Mouse (Mus musculus) midbrain, embryonic 16.5 days (tissue): Measurements from ENCODE around the gene Ccdc97. TPM values are rescaled to one million over a fixed set of nuclear protein-coding genes. Genes with fewer than 3 reads are reported as not detected.

ENCODE experiments used
- ATAC-seq: fragments of 200-750 bp; cut with Nextera tagmentation; 2 replicates; pipeline ENCODE4 v1.8.0; 2017; ENCODE audit warnings: moderate TSS enrichment
- H3K27ac ChIP-seq: fragments of 300-500 bp; sonication (generic); 2 replicates; pipeline ENCODE4 v1.5.1; 2014; ENCODE audit warnings: mild to moderate bottlenecking, low read length, mixed read lengths
- H3K27me3 ChIP-seq: fragments of 300-500 bp; sonication (generic); 2 replicates; pipeline ENCODE4 v1.6.1; 2014; ENCODE audit warnings: low read depth, low read length, mixed read lengths; ENCODE audit not compliant: control insufficient read depth, insufficient read depth
- H3K36me3 ChIP-seq: fragments of 300-500 bp; sonication (generic); 2 replicates; pipeline ENCODE4 v1.6.1; 2014; ENCODE audit warnings: mild to moderate bottlenecking, low read length, moderate library complexity, mixed read lengths; ENCODE audit not compliant: control insufficient read depth, insufficient read depth
- H3K4me1 ChIP-seq: fragments of 300-500 bp; sonication (generic); 2 replicates; pipeline ENCODE4 v1.6.1; 2014; ENCODE audit warnings: mild to moderate bottlenecking, low read length, mixed read lengths; ENCODE audit not compliant: control insufficient read depth, insufficient read depth
- H3K4me2 ChIP-seq: fragments of 300-500 bp; sonication (generic); 2 replicates; pipeline ENCODE4 v1.6.1; 2014; ENCODE audit warnings: mild to moderate bottlenecking, low read length, mixed read lengths
- H3K4me3 ChIP-seq: fragments of 300-500 bp; sonication (generic); 2 replicates; pipeline ENCODE4 v1.5.1; 2014; ENCODE audit warnings: low read depth, mild to moderate bottlenecking, low read length, moderate library complexity, mixed read lengths
- H3K9ac ChIP-seq: fragments of 300-500 bp; sonication (generic); 2 replicates; pipeline ENCODE4 v1.6.1; 2014; ENCODE audit warnings: low read depth, low read length, mixed read lengths
- H3K9me3 ChIP-seq: fragments of 300-500 bp; sonication (generic); replicated peaks from 2 replicates; pipeline ENCODE4 v1.6.1; 2014; ENCODE audit warnings: mild to moderate bottlenecking, low read length, mixed read lengths; ENCODE audit not compliant: control insufficient read depth, poor library complexity, severe bottlenecking
- WGBS: fragments of 180-500 bp; shearing (Covaris S2); extraction: QIAGEN DNeasy Blood & Tissue Kit; methylation state at CpG from one replicate; pipeline ENCODE4 v1.1.7; 2014; 5-methylcytosine and 5-hydroxymethylcytosine counted together
- polyA plus RNA-seq: library from polyadenylated mRNA; unstranded; fragments of >200 nt; fragmentation: Nextera tagmentation; extraction: Ambion mirVana; gene quantifications from 2 replicates; pipeline ENCODE4 v1.2.1, GENCODE M21; 2015

Ccdc97 gene
- polyA plus RNA-seq, 1 experiment from 2014 or later = 36.8 TPM

DNA sequence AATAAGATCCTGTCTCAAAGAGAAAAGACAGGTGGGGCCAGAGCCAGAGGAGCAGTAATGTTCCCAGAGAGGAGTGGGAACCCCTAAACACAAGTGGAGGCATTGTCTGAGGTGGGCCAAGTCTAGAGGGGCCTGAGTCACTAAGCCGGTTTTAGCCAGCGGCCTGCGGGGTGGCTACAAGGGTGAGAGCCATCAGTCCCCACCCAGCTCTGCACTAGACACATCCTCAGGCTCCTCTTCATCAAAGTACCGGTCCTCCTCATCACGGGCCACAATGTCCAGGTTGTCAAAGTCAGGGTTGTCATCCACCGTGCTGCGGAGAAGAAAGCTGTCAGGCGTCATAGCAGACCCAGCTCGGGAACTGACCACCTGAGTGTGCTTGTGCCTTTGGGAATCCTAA lies 6.1 kb downstream of the Ccdc97 start:
- H3K36me3 ChIP-seq = peaks cover 27% of the 10 kb centered on the region
- H3K27ac ChIP-seq = no peak overlapping the region
- no peak overlapping the region for H3K9ac ChIP-seq
- 89% methylated on average over 9 of the region's 9 CpGs for WGBS
- H3K4me3 ChIP-seq = no peak overlapping the region
- peaks cover 15% of the 10 kb centered on the region for H3K4me1 ChIP-seq
- no peaks in the 10 kb centered on the region for H3K27me3 ChIP-seq
- H3K4me2 ChIP-seq = no peak overlapping the region
- no peaks in the 10 kb centered on the region for H3K9me3 ChIP-seq
- no peak for ATAC-seq

GRCm38 (mm10) chr7:25711731-25712197 lies 7.1 kb downstream of the Ccdc97 start:
- Histone ChIP-seq H3K27me3 (no peaks in the 10 kb centered on the region), H3K4me1 (peaks cover 10% of the 10 kb centered on the region), H3K9me3 (no peaks in the 10 kb centered on the region), H3K4me3 (no peak overlapping the region), H3K27ac (no peak overlapping the region), H3K9ac (0 out of 2 replicates have a peak overlapping the region, but pooled peaks have one; percentile 4), H3K36me3 (peaks cover 27% of the 10 kb centered on the region), H3K4me2 (no peak overlapping the region)
- WGBS = 38% methylated on average over 7 of the region's 7 CpGs
- no peak for ATAC-seq

- Histone ChIP-seq H3K27ac (no peak overlapping the region), H3K4me1 (peaks cover 10% of the 10 kb centered on the region), H3K9ac (no peak overlapping the region), H3K9me3 (no peaks in the 10 kb centered on the region), H3K27me3 (no peaks in the 10 kb centered on the region), H3K4me2 (no peak overlapping the region), H3K36me3 (peaks cover 26% of the 10 kb centered on the region), H3K4me3 (no peak overlapping the region)
- WGBS = 66% methylated on average over 5 of the region's 5 CpGs
- 0 out of 2 replicates have a peak, but pooled peaks have one; percentile 30 for ATAC-seq
These were observed 7.7 kb downstream of the Ccdc97 start for GRCm38 (mm10) chr7:25711165-25711564.

DNA sequence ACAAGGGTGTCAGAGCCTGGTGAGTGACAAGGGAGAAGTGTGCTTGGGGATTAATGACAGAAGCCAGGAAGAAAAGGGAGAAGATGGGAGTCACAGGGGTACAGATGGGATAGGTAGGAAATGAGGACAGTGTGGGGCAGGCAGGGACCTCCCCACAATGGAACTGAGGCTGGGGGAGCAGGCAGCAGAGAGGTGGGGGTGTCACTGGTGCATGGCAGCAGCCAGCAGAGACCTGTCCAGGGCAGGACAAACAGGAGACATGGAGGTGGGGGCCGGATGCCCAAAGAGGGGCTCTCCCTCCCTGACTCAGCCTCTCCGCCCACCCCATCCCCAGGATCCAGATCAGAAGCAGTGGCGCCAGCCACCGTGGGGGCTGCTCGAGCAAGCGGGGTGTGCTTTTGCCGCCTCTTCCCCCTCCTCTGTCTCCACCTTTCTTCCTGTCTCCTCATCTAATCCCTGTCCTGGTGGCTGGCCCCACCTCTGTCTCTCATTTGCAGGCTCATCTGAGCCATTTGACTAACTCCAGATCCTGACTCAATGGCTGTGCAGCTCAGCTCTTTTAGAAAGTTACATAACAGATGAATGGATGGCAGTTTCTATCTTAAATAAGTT lies 8.3 kb downstream of the Ccdc97 start:
- Histone ChIP-seq H3K4me2 (no peak overlapping the region; the same call in 1 of the 2 replicates), H3K27me3 (no peaks in the 10 kb centered on the region), H3K9me3 (no peaks in the 10 kb centered on the region), H3K36me3 (peaks cover 21% of the 10 kb centered on the region), H3K4me1 (peaks cover 10% of the 10 kb centered on the region), H3K27ac (no peak overlapping the region), H3K9ac (peak overlapping the region; percentile 55), H3K4me3 (no peak overlapping the region)
- WGBS = 6% methylated on average over 7 of the region's 7 CpGs
- ATAC-seq = peak; percentile 17; the same call in 1 of the 2 replicates

DNA sequence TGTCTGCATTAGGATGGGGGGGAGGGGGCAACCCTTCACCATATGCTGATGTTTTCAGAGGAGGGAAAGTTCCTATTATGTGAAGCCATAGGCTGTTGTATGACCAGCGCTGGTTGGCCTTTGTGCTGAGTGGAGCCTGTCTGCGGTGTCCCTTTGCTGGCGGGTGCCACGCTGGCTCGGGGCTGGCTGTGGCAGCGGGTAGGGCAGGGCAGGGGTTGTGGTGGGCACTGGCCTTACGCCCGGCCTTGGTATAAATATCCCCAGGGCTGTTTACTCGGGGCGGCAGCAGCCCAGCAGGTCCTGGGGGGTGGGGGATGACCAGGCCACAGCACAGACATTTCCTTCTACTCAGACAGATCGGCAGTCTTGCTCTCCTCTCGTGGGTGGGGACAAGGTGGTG lies 8.9 kb downstream of the Ccdc97 start:
- H3K9ac ChIP-seq = peak overlapping the region; percentile 55; the same call in 1 of the 2 replicates
- peaks cover 16% of the 10 kb centered on the region for H3K36me3 ChIP-seq
- 17% methylated on average over 12 of the region's 12 CpGs for WGBS
- peak; percentile 12; the same call in 1 of the 2 replicates for ATAC-seq
- no peak overlapping the region for H3K4me2 ChIP-seq
- no peak overlapping the region for H3K27ac ChIP-seq
- H3K4me1 ChIP-seq = peaks cover 10% of the 10 kb centered on the region
- no peaks in the 10 kb centered on the region for H3K27me3 ChIP-seq
- no peak overlapping the region for H3K4me3 ChIP-seq
- no peaks in the 10 kb centered on the region for H3K9me3 ChIP-seq

GRCm38 (mm10) chr7:25707581-25708292 lies 11.2 kb downstream of the Ccdc97 start:
- H3K4me3 ChIP-seq = no peak overlapping the region
- peaks cover 14% of the 10 kb centered on the region for H3K4me1 ChIP-seq
- 66% methylated on average over 15 of the region's 15 CpGs for WGBS
- no peak overlapping the region for H3K9ac ChIP-seq
- H3K4me2 ChIP-seq = no peak overlapping the region
- H3K27me3 ChIP-seq = no peaks in the 10 kb centered on the region
- no peaks in the 10 kb centered on the region for H3K36me3 ChIP-seq
- H3K9me3 ChIP-seq = no peaks in the 10 kb centered on the region
- no peak for ATAC-seq
- H3K27ac ChIP-seq = no peak overlapping the region

- Histone ChIP-seq H3K4me3 (no peak overlapping the region), H3K4me1 (peaks cover 14% of the 10 kb centered on the region), H3K9ac (no peak overlapping the region), H3K4me2 (no peak overlapping the region), H3K36me3 (no peaks in the 10 kb centered on the region), H3K27ac (no peak overlapping the region), H3K9me3 (no peaks in the 10 kb centered on the region), H3K27me3 (no peaks in the 10 kb centered on the region)
- WGBS = 76% methylated on average over 7 of the region's 7 CpGs
- ATAC-seq = no peak
These were observed 12.2 kb downstream of the Ccdc97 start for GRCm38 (mm10) chr7:25706578-25707170.

DNA sequence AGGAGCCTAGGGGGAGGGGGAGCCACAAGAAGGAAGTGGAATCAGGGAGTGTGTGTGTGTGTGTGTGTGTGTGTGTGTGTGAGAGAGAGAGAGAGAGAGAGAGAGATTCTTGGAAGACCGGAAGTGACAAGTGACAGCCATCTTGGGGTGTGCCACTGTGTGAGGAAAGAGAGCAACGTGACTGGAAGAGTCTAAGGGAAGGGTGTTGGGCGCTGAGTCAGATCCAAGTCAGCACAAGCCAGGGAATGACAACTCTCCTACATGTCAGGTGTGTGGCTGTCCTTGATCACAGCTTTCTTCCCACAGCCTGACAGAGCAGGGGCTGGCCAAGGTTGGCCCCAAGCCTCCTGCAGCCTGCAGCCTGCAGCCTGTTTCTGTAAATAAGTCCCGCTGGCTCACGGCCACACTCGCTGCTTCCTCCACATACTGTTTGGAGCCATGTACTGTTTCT lies 13.1 kb downstream of the Ccdc97 start:
- 64% methylated on average over 6 of the region's 6 CpGs for WGBS
- H3K4me1 ChIP-seq = peaks cover 14% of the 10 kb centered on the region

More for the DNA sequence above, 13.1 kb downstream of the Ccdc97 start:
- Histone ChIP-seq H3K4me2 (no peak overlapping the region), H3K36me3 (no peaks in the 10 kb centered on the region), H3K27ac (no peak overlapping the region), H3K27me3 (no peaks in the 10 kb centered on the region), H3K9ac (no peak overlapping the region), H3K9me3 (no peaks in the 10 kb centered on the region), H3K4me3 (no peak overlapping the region)
- ATAC-seq = no peak
